Mouse (Mus musculus): ENCODE data around the gene Ifnar1.

- TF ChIP-seq POLR2A (IDR thresholded peaks at IDR 0.05; ENCODE audit: insufficient read length, low read depth): no peak
- no peak for TF ChIP-seq POLR2AphosphoS2 (IDR thresholded peaks at IDR 0.05; ENCODE audit: insufficient read length, low read depth)
- no peak for TF ChIP-seq MAX (IDR thresholded peaks at IDR 0.05; ENCODE audit: low read depth)
- TF ChIP-seq USF1 (IDR thresholded peaks at IDR 0.05; ENCODE audit: low read depth): no peak
- TF ChIP-seq E2F4 (IDR thresholded peaks at IDR 0.05; ENCODE audit: insufficient read depth): no peak
- no peak for TF ChIP-seq TCF12 (IDR thresholded peaks at IDR 0.05; ENCODE audit: insufficient read depth, poor library complexity, severe bottlenecking)
- no peak for TF ChIP-seq MYOG (IDR thresholded peaks at IDR 0.05; ENCODE audit: control insufficient read depth in 1 of 3, insufficient read depth in 1 of 3, insufficient read length in 2 of 3, low read depth in 2 of 3)
- TF ChIP-seq MYOD1 (IDR thresholded peaks at IDR 0.05; ENCODE audit: control insufficient read depth in 1 of 3, insufficient read length in 2 of 3, low read depth in 2 of 3): no peak
- no peak for TF ChIP-seq REST (IDR thresholded peaks at IDR 0.05; ENCODE audit: insufficient read depth, insufficient read length)
- TF ChIP-seq SRF (IDR thresholded peaks at IDR 0.05; ENCODE audit: control insufficient read depth, insufficient read length, low read depth): no peak
- no peak for TF ChIP-seq TCF3 (IDR thresholded peaks at IDR 0.05; ENCODE audit: insufficient read length, low read depth)
- no peak for TF ChIP-seq CEBPB (IDR thresholded peaks at IDR 0.05; ENCODE audit: insufficient read depth, poor library complexity, severe bottlenecking)
Observed at GRCm38 (mm10) chr16:91524206-91524605, 39.2 kb downstream of the Ifnar1 start.
